Mouse (Mus musculus) limb, embryonic 13.5 days (tissue): Measurements from ENCODE around the gene Mcm9. TPM values are rescaled to one million over a fixed set of nuclear protein-coding genes. Genes with fewer than 3 reads are reported as not detected.
"Not testable (repeated sequence)": the region's sequence is repeated elsewhere in the genome, so short reads cannot be mapped to it uniquely, and the experiment has no call there.

Experiments
- ATAC-seq: fragments of 200-750 bp; cut with Nextera tagmentation; 2 replicates; pipeline ENCODE4 v1.8.0; 2017; ENCODE audit warnings: low read depth, moderate number of reproducible peaks, moderate TSS enrichment; ENCODE audit not compliant: low FRiP score
- H3K27ac ChIP-seq: fragments of 300-500 bp; sonication (generic); 2 replicates; pipeline ENCODE4 v1.5.1; 2015; ENCODE audit warnings: inconsistent platforms, mild to moderate bottlenecking, moderate library complexity
- H3K27me3 ChIP-seq: fragments of 300-500 bp; sonication (generic); 2 replicates; pipeline ENCODE4 v1.6.1; 2015; ENCODE audit warnings: mild to moderate bottlenecking, inconsistent platforms
- H3K36me3 ChIP-seq: fragments of 300-500 bp; sonication (generic); 2 replicates; pipeline ENCODE4 v1.6.1; 2015; ENCODE audit warnings: inconsistent platforms, mild to moderate bottlenecking, moderate library complexity
- H3K4me1 ChIP-seq: fragments of 300-500 bp; sonication (generic); 2 replicates; pipeline ENCODE4 v1.6.1; 2015; ENCODE audit warnings: inconsistent platforms
- H3K4me2 ChIP-seq: fragments of 300-500 bp; sonication (generic); replicated peaks from 2 replicates; pipeline ENCODE4 v1.6.1; 2015; ENCODE audit warnings: inconsistent platforms, mild to moderate bottlenecking, moderate library complexity
- H3K4me3 ChIP-seq: fragments of 300-500 bp; sonication (generic); 2 replicates; pipeline ENCODE4 v1.5.1; 2015; ENCODE audit warnings: moderate library complexity, mild to moderate bottlenecking, inconsistent platforms
- H3K9ac ChIP-seq: fragments of 300-500 bp; sonication (generic); 2 replicates; pipeline ENCODE4 v1.6.1; 2015; ENCODE audit warnings: mild to moderate bottlenecking, inconsistent platforms
- H3K9me3 ChIP-seq: fragments of 300-500 bp; sonication (generic); 2 replicates; pipeline ENCODE4 v1.6.1; 2016; ENCODE audit warnings: inconsistent platforms
- WGBS: fragments of 180-500 bp; shearing (Covaris S2); methylation state at CpG from one replicate; pipeline ENCODE4 v1.1.7; 2015; 5-methylcytosine and 5-hydroxymethylcytosine counted together
- polyA plus RNA-seq: library from polyadenylated mRNA; unstranded; fragments of >200 nt; fragmentation: Nextera tagmentation; extraction: Ambion mirVana; gene quantifications from 2 replicates; pipeline ENCODE4 v1.2.1, GENCODE M21; 2015

The Mcm9 gene
- polyA plus RNA-seq, 1 experiment from 2014 or later: 12.6 TPM

- Histone ChIP-seq H3K9me3 (no peaks in the 10 kb centered on the region), H3K4me3 (no peak overlapping the region), H3K9ac (no peak overlapping the region), H3K36me3 (no peaks in the 10 kb centered on the region), H3K4me1 (0 out of 2 replicates have a peak, but pooled peaks cover 3% of the 10 kb centered on the region), H3K27ac (no peak overlapping the region), H3K27me3 (no peaks in the 10 kb centered on the region), H3K4me2 (no peak overlapping the region)
- ATAC-seq: peak; percentile 66; the same call in 1 of the 2 replicates
- 34% methylated on average over 6 of the region's 6 CpGs for WGBS
Observed at GRCm38 (mm10) chr10:53509158-53509773, 121.0 kb downstream of the Mcm9 start.

GRCm38 (mm10) chr10:53508676-53509075 lies 121.6 kb downstream of the Mcm9 start:
- Histone ChIP-seq H3K27ac (no peak overlapping the region), H3K4me2 (no peak overlapping the region), H3K27me3 (no peaks in the 10 kb centered on the region), H3K4me1 (peaks cover 3% of the 10 kb centered on the region; the same call in 1 of the 2 replicates), H3K36me3 (no peaks in the 10 kb centered on the region), H3K4me3 (no peak overlapping the region), H3K9me3 (no peaks in the 10 kb centered on the region), H3K9ac (no peak overlapping the region)
- ATAC-seq: no peak

GRCm38 (mm10) chr10:53505526-53505925 lies 124.7 kb downstream of the Mcm9 start:
- no peaks in the 10 kb centered on the region for H3K27me3 ChIP-seq
- H3K9me3 ChIP-seq: no peaks in the 10 kb centered on the region
- no peak for ATAC-seq
- 58% methylated on average over 2 of the region's 2 CpGs for WGBS
- no peak overlapping the region; the same call in 1 of the 2 replicates for H3K27ac ChIP-seq
- no peak overlapping the region for H3K4me2 ChIP-seq
- no peak overlapping the region for H3K4me3 ChIP-seq
- H3K4me1 ChIP-seq: peaks cover 13% of the 10 kb centered on the region
- H3K9ac ChIP-seq: no peak overlapping the region
- H3K36me3 ChIP-seq: no peaks in the 10 kb centered on the region

- no peaks in the 10 kb centered on the region for H3K9me3 ChIP-seq
- H3K4me3 ChIP-seq: no peak overlapping the region
- no peak for ATAC-seq
- H3K9ac ChIP-seq: no peak overlapping the region
- 26% methylated on average over 3 of the region's 3 CpGs for WGBS
- no peaks in the 10 kb centered on the region for H3K36me3 ChIP-seq
- H3K27ac ChIP-seq: no peak overlapping the region
- no peaks in the 10 kb centered on the region for H3K27me3 ChIP-seq
- no peak overlapping the region for H3K4me2 ChIP-seq
- H3K4me1 ChIP-seq: peaks cover 13% of the 10 kb centered on the region
Observed at GRCm38 (mm10) chr10:53505069-53505468, 125.2 kb downstream of the Mcm9 start.

- Histone ChIP-seq H3K4me3 (no peak overlapping the region), H3K9me3 (no peaks in the 10 kb centered on the region), H3K4me2 (peak overlapping the region; percentile 50), H3K9ac (peak overlapping the region; percentile 39; the same call in 1 of the 2 replicates), H3K27ac (peak overlapping the region; percentile 22; the same call in 1 of the 2 replicates), H3K36me3 (no peaks in the 10 kb centered on the region), H3K4me1 (peaks cover 10% of the 10 kb centered on the region), H3K27me3 (no peaks in the 10 kb centered on the region)
- no peak for ATAC-seq
- 42% methylated on average over 21 of the region's 21 CpGs for WGBS
Observed at GRCm38 (mm10) chr10:53502875-53503816, 127.1 kb downstream of the Mcm9 start.

GRCm38 (mm10) chr10:53502471-53502870 lies 127.8 kb downstream of the Mcm9 start:
- no peak overlapping the region for H3K4me3 ChIP-seq
- peaks cover 10% of the 10 kb centered on the region for H3K4me1 ChIP-seq
- H3K4me2 ChIP-seq: no peak overlapping the region
- no peaks in the 10 kb centered on the region for H3K36me3 ChIP-seq
- H3K9ac ChIP-seq: no peak overlapping the region
- H3K9me3 ChIP-seq: no peaks in the 10 kb centered on the region
- H3K27me3 ChIP-seq: no peaks in the 10 kb centered on the region
- no peak for ATAC-seq
- 74% methylated on average over 13 of the region's 13 CpGs for WGBS
- no peak overlapping the region for H3K27ac ChIP-seq

- no peak overlapping the region for H3K9ac ChIP-seq
- peaks cover 10% of the 10 kb centered on the region for H3K4me1 ChIP-seq
- no peak overlapping the region for H3K4me3 ChIP-seq
- no peak for ATAC-seq
- no peaks in the 10 kb centered on the region for H3K9me3 ChIP-seq
- no peak overlapping the region for H3K4me2 ChIP-seq
- H3K36me3 ChIP-seq: no peaks in the 10 kb centered on the region
- no peaks in the 10 kb centered on the region for H3K27me3 ChIP-seq
- no peak overlapping the region for H3K27ac ChIP-seq
Observed at GRCm38 (mm10) chr10:53499518-53499917, 130.7 kb downstream of the Mcm9 start.

- not testable (repeated sequence) for H3K27ac ChIP-seq, H3K4me3 ChIP-seq, H3K4me1 ChIP-seq, H3K36me3 ChIP-seq, H3K9me3 ChIP-seq, H3K9ac ChIP-seq, H3K27me3 ChIP-seq, ATAC-seq, H3K4me2 ChIP-seq
- WGBS: 93% methylated on average over 3 of the region's 3 CpGs
Observed at GRCm38 (mm10) chr10:53495349-53495748, 134.9 kb downstream of the Mcm9 start.

GRCm38 (mm10) chr10:53493954-53494353 lies 136.3 kb downstream of the Mcm9 start:
- WGBS: 91% methylated on average over 13 of the region's 13 CpGs
- Histone ChIP-seq H3K9me3 (peaks cover 5% of the 10 kb centered on the region; the same call in 1 of the 2 replicates), H3K27ac (no peak overlapping the region), H3K27me3 (no peaks in the 10 kb centered on the region), H3K4me3 (no peak overlapping the region), H3K9ac (no peak overlapping the region), H3K36me3 (no peaks in the 10 kb centered on the region), H3K4me1 (no peaks in the 10 kb centered on the region), H3K4me2 (no peak overlapping the region)
- ATAC-seq: no peak

Other genes with a start within 250 kb of the Mcm9 start
- 127 and 135 TPM in 2 replicates for gene Asf1a, start 33.7 kb downstream of the Mcm9 start, polyA plus RNA-seq
- gene Fam184a, start 120.7 kb upstream of the Mcm9 start, polyA plus RNA-seq: 6.9 and 8.4 TPM in 2 replicates